Mouse (Mus musculus) left cerebral cortex, postnatal 10 days (tissue): ENCODE measurements around the gene Foxk2. TPM values are rescaled to one million over a fixed set of nuclear protein-coding genes. Genes with fewer than 3 reads are reported as not detected.
"Not testable (repeated sequence)": the region's sequence is repeated elsewhere in the genome, so short reads cannot be mapped to it uniquely, and the experiment has no call there.

Experiments used
- DNase-seq, 2 experiments: peaks; one replicate each; pipeline ENCODE4 v3.0.0; 2021 to 2022; ENCODE audit warnings: low spot score in 2 of 2, mixed read lengths in 1 of 2; ENCODE audit errors: extremely low spot score in 1 of 2
- intact Hi-C: fragments of 180-260 bp; cut with DNase I; formaldehyde crosslinking; loops from one replicate; pipeline ENCODE4 v1.15.1; 2025
- total RNA-seq, 2 experiments: library from RNA; stranded (reverse); gene quantifications; 2 replicates each; pipeline ENCODE4 v1.2.3; 2021

The Foxk2 gene
- total RNA-seq, 2 experiments from 2014 or later, result 118 to 121 TPM

DNA sequence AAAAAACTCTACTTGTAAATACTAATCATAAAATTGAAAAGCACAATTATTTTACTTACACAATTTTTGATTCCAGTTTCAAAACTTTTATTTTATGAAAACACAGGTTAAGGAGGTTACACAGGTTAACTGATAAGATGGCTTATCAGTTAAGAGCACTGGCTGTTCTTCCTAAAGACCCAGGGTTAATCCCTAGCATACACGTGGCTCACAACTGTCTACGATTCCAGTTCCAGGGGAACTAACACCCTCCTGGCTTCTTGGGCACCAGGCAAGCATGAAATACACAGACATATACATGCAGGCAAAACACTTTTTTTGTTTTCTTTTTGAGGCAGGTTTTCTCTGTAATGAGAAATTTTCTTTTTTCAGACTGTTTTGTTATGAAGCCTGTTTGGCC is 88.4 kb downstream of the Foxk2 start:
- DNase-seq, result no peak
- intact Hi-C loops, result no loop called here

DNA sequence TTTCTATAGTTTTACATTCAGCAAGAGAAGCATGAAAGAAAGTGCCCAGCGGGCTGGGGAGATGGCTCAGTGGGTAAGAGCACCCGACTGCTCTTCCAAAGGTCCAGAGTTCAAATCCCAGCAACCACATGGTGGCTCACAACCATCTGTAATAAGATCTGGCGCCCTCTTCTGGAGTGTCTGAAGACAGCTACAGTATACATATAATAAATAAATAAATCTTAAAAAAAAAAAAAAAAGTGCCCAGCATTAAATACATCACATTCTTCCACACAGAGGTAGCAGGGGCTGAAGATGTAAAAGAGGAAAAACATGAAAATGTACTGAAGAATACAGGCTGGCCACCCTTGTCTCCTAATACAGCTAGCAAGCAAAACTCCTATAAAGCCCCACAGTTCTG is 88.9 kb downstream of the Foxk2 start:
- intact Hi-C loops, DNase-seq: not testable (repeated sequence)

DNA sequence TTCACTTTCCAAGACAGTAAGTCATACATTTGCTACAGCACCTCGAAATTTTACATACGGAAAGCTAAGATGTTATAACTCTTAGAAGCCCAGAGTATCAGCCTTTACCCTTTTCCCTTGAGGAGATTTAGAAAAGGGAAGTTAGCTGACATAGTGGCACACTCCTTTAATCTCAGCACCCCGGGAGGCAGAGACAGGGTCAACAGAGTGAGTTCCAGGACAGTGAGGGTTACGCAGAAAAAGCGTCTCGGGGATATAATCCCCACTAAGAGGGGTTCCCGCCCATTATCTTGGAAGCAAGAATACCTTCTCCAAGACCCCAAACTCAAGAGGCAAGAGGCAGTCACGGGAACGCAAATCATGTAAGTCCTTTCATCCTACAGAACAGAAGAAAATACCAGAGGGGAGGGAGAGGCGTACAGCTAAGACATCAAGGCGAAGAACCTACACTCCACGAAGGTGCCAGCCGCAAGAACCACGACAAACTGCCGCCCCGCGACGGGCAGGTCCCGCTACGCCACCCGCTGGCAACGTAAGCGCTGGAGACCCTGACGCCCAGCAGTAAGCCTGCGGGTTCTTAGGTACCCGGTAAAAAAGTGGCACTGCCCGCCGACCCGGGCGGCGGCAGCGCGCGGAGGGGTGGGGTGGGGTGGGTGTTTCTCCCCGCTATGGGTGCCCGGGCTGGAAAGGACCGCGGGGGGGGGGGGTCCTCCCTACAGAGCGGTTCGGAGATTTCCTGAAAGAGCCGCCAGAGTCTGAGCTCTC is 93.7 kb downstream of the Foxk2 start:
- intact Hi-C loops, result no loop called here
- DNase-seq, result peak; percentile 21 to 62

DNA sequence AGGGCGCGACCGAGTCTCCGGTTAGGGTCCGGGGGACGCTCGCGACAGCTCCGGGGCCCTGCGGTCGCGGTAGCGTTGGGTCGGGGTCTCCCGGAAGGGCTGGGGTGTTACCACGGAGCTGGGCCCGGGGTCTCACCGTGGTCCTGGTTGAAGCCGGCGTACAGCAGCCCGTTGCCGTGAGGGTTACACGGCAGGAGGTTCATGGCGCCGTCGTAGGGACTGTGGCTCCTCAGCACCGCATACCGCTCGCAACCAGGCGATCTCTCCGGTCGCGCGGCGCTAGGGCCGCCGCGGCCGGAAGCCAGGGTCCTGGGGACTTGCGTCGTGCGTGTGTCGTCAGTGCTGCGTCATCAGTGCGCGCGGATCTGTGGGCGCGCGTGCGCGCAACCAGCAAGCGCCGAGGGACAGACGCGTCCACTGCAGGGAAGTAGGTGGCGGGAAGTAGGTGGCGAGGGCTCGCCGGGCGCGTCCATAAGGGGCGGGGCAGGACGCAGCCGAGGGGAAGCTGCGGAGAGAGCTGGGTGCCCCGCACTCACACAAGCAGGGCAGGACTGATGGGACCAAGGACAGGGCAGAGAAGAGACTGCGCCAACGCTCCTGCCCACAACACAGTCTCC is 94.4 kb downstream of the Foxk2 start, which contains the start of gene Wdr45b:
Wdr45b (minus strand) TSS at position 355 of the 617 bp plus-strand sequence.
- DNase-seq, result peak; percentile 97 to 99
- intact Hi-C loops, result no loop called here

Other genes starting within 250 kb of the Foxk2 start
- gene Cd7, start 220.6 kb upstream of the Foxk2 start, total RNA-seq, result not detected
- gene Sectm1b, start 196.4 kb upstream of the Foxk2 start, total RNA-seq, result not detected
- not detected for gene Sectm1a, start 178.8 kb upstream of the Foxk2 start, total RNA-seq
- gene Tex19.2, start 141.3 kb upstream of the Foxk2 start, total RNA-seq, result not detected
- not detected for gene Tex19.1, start 113.8 kb upstream of the Foxk2 start, total RNA-seq
- gene Uts2r, start 99.7 kb upstream of the Foxk2 start, total RNA-seq, result not detected
- 10 to 100 TPM; 41.0 to 42.7 TPM for gene Hexdc, start 55.6 kb upstream of the Foxk2 start, total RNA-seq
- 1 to 10 TPM; 7.4 to 9.2 TPM for gene Ogfod3, start 55.3 kb upstream of the Foxk2 start, total RNA-seq
- 10 to 100 TPM; 22.8 to 24.7 TPM for gene Cybc1, start 30.7 kb upstream of the Foxk2 start, total RNA-seq
- gene Narf, start 22.7 kb upstream of the Foxk2 start, total RNA-seq, result 10 to 100 TPM; 67.6 to 80.3 TPM
- gene Wdr45b, start 94.5 kb downstream of the Foxk2 start, total RNA-seq, result 10 to 100 TPM; 54.0 to 60.0 TPM
- gene Rab40b, start 128.3 kb downstream of the Foxk2 start, total RNA-seq, result 10 to 100 TPM; 31.5 to 35.0 TPM
- gene Fn3krp, start 161.4 kb downstream of the Foxk2 start, total RNA-seq, result 10 to 100 TPM; 21.7 to 21.9 TPM
- gene Fn3k, start 174.9 kb downstream of the Foxk2 start, total RNA-seq, result 10 to 100 TPM; 16.0 to 19.0 TPM
- 10 to 100 TPM; 57.4 to 57.9 TPM for gene Tbcd, start 192.0 kb downstream of the Foxk2 start, total RNA-seq